Mouse (Mus musculus): Measurements from ENCODE around the gene Myzap. TPM values are rescaled to one million over a fixed set of nuclear protein-coding genes. Genes with fewer than 3 reads are reported as not detected.

The Myzap gene
- polyA plus RNA-seq, 1 experiment from 2014 or later, result 2.7 TPM

DNA sequence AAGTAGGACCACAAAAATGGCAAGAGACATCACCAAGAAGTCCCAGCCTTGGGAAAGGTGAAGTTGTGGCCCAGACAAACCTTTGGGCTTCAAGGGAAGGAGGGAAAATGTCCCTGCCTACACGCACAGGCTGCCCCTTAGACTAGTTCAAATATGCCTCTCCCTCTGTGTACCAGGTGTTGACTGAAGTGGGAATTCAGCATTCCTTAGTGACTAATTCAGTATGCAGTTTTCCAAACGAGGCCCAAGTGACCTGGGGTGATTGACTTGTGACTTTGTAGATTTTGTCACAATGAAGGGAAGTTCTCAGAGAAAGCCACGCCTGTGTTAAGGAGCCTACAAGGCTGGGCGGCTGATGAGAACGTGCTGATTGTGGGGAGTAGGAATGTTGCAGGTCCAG is 49.9 kb downstream of the Myzap start:
- Histone ChIP-seq H3K4me2 (no peak overlapping the region), H3K4me3 (replicated peaks) (no peak overlapping the region), H3K4me1 (replicated peaks) (no peaks in the 10 kb centered on the region), H3K9me3 (replicated peaks) (no peaks in the 10 kb centered on the region), H3K27me3 (0 out of 2 replicates have a peak, but pooled peaks cover 5% of the 10 kb centered on the region), H3K27ac (replicated peaks) (no peak overlapping the region), H3K36me3 (replicated peaks) (no peaks in the 10 kb centered on the region), H3K9ac (no peak overlapping the region)
- 54% methylated on average over 5 of the region's 5 CpGs for WGBS (ENCODE audit: insufficient replicate concordance)
- ATAC-seq (ENCODE audit: insufficient read depth), result no peak

DNA sequence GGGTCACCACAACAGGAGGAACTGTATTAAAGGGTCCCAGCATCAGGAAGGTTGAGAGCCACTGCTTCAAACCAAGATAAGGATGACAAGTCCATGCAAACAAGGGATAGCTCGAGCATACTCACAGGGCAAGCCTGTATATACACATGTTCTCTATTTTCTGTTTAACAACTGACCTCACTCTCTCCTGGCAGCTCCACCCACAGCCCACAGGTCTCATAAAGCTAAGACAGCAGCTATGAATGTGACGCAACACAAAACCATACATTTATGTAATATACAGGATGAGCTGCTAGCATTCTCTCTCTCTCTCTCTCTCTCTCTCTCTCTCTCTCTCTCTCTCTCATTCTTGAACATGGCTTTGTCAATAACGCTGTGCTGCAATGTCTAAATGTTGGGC is 51.4 kb downstream of the Myzap start:
- no peak overlapping the region for H3K4me2 ChIP-seq
- 49% methylated on average over 3 of the region's 3 CpGs for WGBS (ENCODE audit: insufficient replicate concordance)
- H3K4me3 ChIP-seq (replicated peaks), result no peak overlapping the region
- no peaks in the 10 kb centered on the region for H3K9me3 ChIP-seq (replicated peaks)
- H3K4me1 ChIP-seq (replicated peaks), result no peaks in the 10 kb centered on the region
- H3K36me3 ChIP-seq (replicated peaks), result no peaks in the 10 kb centered on the region
- H3K27me3 ChIP-seq, result 0 out of 2 replicates have a peak, but pooled peaks cover 5% of the 10 kb centered on the region
- no peak overlapping the region for H3K9ac ChIP-seq
- no peak for ATAC-seq (ENCODE audit: insufficient read depth)
- H3K27ac ChIP-seq (replicated peaks), result no peak overlapping the region

DNA sequence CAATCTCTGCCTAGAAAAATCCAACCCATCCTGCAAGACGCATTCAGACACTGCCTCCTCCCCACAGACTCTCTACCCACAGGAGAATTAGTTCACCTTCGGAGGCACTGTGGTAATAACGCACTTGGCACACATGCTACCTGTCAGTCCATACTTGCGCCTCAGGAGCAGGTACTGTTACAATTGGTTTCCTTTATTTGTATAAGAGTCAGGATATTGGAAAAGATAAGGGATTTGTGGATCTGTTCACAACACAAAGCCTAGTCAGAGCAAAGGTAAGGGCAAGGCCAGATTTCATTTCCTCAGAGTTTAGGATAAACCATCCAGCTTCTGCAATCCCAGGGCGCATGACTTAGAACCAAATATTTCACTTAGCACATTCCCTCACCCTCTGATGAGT is 56.4 kb downstream of the Myzap start:
- Histone ChIP-seq H3K4me3 (replicated peaks) (no peak overlapping the region), H3K4me1 (replicated peaks) (no peaks in the 10 kb centered on the region), H3K36me3 (replicated peaks) (no peaks in the 10 kb centered on the region), H3K27me3 (no peaks in the 10 kb centered on the region), H3K27ac (replicated peaks) (no peak overlapping the region), H3K9me3 (replicated peaks) (no peaks in the 10 kb centered on the region), H3K9ac (no peak overlapping the region), H3K4me2 (no peak overlapping the region)
- WGBS (ENCODE audit: insufficient replicate concordance), result 61% methylated on average over 5 of the region's 5 CpGs
- no peak for ATAC-seq (ENCODE audit: insufficient read depth)

DNA sequence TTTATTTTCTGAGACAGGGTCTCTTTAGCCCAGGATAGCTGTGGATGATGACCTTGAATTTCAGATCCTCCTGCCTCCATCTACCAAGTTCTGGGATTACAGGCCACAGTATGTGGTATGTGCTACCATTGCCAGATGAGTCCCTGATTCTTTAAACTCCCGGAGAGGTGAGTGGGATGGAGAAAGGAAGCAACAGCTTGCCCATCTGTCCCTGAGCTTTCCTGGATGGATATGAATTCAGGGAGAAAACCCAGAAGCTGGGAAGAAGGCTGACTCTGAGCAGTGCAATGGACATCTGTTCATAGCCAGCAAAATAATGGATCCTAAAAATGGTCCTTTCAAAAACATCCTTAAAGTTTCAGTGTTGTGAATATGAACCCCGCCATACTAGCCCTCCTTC is 57.1 kb downstream of the Myzap start:
- ATAC-seq (ENCODE audit: insufficient read depth), result no peak
- Histone ChIP-seq H3K4me3 (replicated peaks) (no peak overlapping the region), H3K27me3 (no peaks in the 10 kb centered on the region), H3K4me2 (no peak overlapping the region), H3K4me1 (replicated peaks) (no peaks in the 10 kb centered on the region), H3K9me3 (replicated peaks) (no peaks in the 10 kb centered on the region), H3K9ac (no peak overlapping the region), H3K36me3 (replicated peaks) (no peaks in the 10 kb centered on the region), H3K27ac (replicated peaks) (no peak overlapping the region)
- WGBS (ENCODE audit: insufficient replicate concordance), result 77% methylated on average over 2 of the region's 2 CpGs

DNA sequence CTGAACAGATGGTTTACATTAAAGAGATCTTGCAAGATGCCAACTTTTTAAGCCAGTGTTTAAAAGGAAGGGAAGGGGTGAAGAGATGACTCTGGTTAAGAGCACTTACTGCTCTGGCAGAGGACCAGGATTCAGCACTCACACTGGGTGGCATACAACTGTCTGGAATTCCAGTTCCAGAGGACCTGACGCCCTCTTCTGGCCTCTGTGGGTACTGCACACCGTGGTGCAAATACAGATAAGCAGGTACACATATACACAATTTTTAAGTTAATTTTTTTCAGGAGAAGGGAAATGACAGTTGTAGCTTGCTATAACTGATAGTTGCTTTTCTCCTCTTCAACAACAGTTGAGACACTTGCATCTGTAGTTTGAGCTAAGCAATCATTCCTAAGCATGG is 62.2 kb downstream of the Myzap start:
- no peaks in the 10 kb centered on the region for H3K9me3 ChIP-seq (replicated peaks)
- no peak overlapping the region for H3K4me3 ChIP-seq (replicated peaks)
- no peak for ATAC-seq (ENCODE audit: insufficient read depth)
- WGBS (ENCODE audit: insufficient replicate concordance), result 46% methylated on average over 2 of the region's 2 CpGs
- no peak overlapping the region for H3K9ac ChIP-seq
- H3K27ac ChIP-seq (replicated peaks), result no peak overlapping the region
- no peaks in the 10 kb centered on the region for H3K4me1 ChIP-seq (replicated peaks)
- H3K36me3 ChIP-seq (replicated peaks), result no peaks in the 10 kb centered on the region
- H3K4me2 ChIP-seq, result no peak overlapping the region
- 0 out of 2 replicates have a peak, but pooled peaks cover 4% of the 10 kb centered on the region for H3K27me3 ChIP-seq

DNA sequence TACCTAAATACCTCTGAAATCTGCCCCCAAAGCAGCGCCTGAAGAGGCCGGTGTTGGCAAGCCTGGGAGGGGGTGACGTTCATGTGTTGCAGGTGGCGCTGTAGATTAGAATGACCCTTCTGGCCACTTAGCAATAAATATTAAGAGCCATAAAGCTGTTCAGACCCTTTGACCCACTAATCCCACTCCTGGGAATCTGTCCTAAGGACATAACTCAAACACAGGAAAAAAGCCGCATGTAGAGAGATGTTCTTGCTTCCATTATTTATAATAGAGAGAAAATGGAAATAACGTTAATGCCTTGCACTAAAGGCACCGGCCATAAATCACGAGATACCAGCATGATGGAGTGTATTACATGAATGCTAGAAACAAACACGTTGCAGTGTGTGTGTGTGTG is 64.7 kb downstream of the Myzap start:
- Histone ChIP-seq H3K4me2 (no peak overlapping the region), H3K4me3 (replicated peaks) (no peak overlapping the region), H3K36me3 (replicated peaks) (no peaks in the 10 kb centered on the region), H3K4me1 (replicated peaks) (no peaks in the 10 kb centered on the region), H3K27me3 (0 out of 2 replicates have a peak, but pooled peaks cover 4% of the 10 kb centered on the region), H3K27ac (replicated peaks) (no peak overlapping the region), H3K9ac (no peak overlapping the region), H3K9me3 (replicated peaks) (no peaks in the 10 kb centered on the region)
- no peak for ATAC-seq (ENCODE audit: insufficient read depth)
- WGBS (ENCODE audit: insufficient replicate concordance), result 65% methylated on average over 9 of the region's 9 CpGs

DNA sequence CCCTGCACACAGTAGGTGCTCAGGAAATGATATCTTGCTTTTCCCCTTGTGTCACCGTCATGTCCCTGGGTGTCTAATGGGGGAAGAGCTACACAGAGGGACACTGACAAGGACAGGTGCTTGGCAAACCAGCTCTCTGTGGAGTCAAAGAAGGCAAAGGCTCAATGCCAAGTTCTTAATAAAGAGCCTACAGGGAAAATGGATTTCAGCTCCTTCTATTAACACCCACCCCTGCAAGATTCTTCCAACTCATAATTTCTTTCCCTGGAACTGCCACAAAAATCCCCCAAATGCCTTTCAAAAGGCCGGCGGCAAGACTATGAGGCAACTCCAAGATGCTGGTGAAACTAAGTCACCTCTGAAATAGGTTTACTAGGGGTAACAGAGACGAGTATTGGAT is 68.3 kb downstream of the Myzap start:
- Histone ChIP-seq H3K9me3 (replicated peaks) (no peaks in the 10 kb centered on the region), H3K4me3 (replicated peaks) (no peak overlapping the region), H3K36me3 (replicated peaks) (no peaks in the 10 kb centered on the region), H3K4me2 (no peak overlapping the region), H3K4me1 (replicated peaks) (no peaks in the 10 kb centered on the region), H3K9ac (no peak overlapping the region), H3K27ac (replicated peaks) (no peak overlapping the region), H3K27me3 (0 out of 2 replicates have a peak, but pooled peaks cover 4% of the 10 kb centered on the region)
- 60% methylated on average over 4 of the region's 4 CpGs for WGBS (ENCODE audit: insufficient replicate concordance)
- no peak for ATAC-seq (ENCODE audit: insufficient read depth)

DNA sequence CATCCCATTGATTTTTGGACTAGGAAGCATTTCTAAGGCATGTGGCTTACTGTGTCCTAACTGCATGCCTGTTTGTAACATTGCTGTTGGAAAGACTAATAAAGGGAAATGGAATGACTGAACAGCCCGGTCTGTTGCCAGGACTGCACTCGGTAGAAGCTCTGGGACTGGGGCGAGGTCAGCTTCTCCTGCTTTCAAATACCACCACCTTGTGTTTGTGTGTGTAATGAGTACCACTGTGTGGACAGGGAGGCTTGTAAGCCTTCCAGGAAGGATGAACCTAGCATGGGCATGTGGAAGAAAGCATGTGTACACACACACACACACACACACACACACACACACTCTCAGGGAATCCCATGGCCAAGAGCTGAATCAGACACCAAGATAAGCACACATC is 72.3 kb downstream of the Myzap start:
- Histone ChIP-seq H3K36me3 (replicated peaks) (no peaks in the 10 kb centered on the region), H3K27me3 (no peaks in the 10 kb centered on the region), H3K4me1 (replicated peaks) (no peaks in the 10 kb centered on the region), H3K9me3 (replicated peaks) (no peaks in the 10 kb centered on the region), H3K9ac (no peak overlapping the region), H3K27ac (replicated peaks) (no peak overlapping the region), H3K4me2 (no peak overlapping the region), H3K4me3 (replicated peaks) (no peak overlapping the region)
- 58% methylated on average over 3 of the region's 3 CpGs for WGBS (ENCODE audit: insufficient replicate concordance)
- ATAC-seq (ENCODE audit: insufficient read depth), result no peak

DNA sequence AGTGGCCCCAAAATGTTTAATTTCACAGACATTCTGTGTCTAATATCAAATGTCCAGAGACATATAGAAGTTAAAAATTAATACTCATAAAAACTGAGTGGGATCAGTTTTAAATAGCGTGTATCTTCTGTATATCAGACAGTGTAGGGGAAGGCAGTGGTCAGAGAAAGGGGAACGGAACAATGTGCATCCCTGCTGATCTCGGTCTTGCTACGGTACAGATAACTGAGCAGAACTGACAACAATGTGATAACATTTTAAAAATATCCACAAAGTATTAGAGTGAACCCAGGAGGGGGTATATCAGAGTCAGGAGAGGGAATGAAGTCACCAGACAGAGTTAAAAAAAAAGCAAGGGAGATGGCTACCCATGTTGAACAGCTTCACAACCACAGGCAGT is 74.7 kb downstream of the Myzap start:
- Histone ChIP-seq H3K9ac (no peak overlapping the region), H3K4me3 (replicated peaks) (no peak overlapping the region), H3K9me3 (replicated peaks) (no peaks in the 10 kb centered on the region), H3K36me3 (replicated peaks) (no peaks in the 10 kb centered on the region), H3K4me2 (no peak overlapping the region), H3K27me3 (no peaks in the 10 kb centered on the region), H3K27ac (replicated peaks) (no peak overlapping the region), H3K4me1 (replicated peaks) (no peaks in the 10 kb centered on the region)
- no peak for ATAC-seq (ENCODE audit: insufficient read depth)
- 19% methylated on average over 4 of the region's 4 CpGs for WGBS (ENCODE audit: insufficient replicate concordance)

DNA sequence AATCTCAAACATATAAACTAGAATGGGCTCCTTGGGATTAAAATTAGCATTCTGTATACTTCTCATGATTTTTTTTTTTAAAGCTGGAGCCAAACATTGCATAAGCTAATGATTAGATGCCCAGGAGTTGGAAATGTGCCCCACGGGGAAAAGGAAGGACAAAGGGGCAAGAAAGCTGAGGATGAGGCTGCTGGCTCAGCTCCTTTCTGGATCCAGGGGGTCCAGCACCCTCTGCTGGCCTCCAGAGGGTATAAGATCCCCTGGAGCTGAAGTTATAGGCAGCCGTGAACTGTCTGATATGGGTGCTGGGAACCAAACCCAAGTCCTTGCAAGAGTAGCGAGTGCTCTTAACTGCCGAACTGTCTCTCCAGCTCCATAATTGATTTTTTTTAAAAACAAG is 76.3 kb downstream of the Myzap start:
- no peak overlapping the region for H3K9ac ChIP-seq
- no peak for ATAC-seq (ENCODE audit: insufficient read depth)
- no peak overlapping the region for H3K27ac ChIP-seq (replicated peaks)
- no peaks in the 10 kb centered on the region for H3K36me3 ChIP-seq (replicated peaks)
- no peaks in the 10 kb centered on the region for H3K27me3 ChIP-seq
- 71% methylated on average over 4 of the region's 4 CpGs for WGBS (ENCODE audit: insufficient replicate concordance)
- H3K4me2 ChIP-seq, result no peak overlapping the region
- H3K9me3 ChIP-seq (replicated peaks), result no peaks in the 10 kb centered on the region
- no peaks in the 10 kb centered on the region for H3K4me1 ChIP-seq (replicated peaks)
- no peak overlapping the region for H3K4me3 ChIP-seq (replicated peaks)

DNA sequence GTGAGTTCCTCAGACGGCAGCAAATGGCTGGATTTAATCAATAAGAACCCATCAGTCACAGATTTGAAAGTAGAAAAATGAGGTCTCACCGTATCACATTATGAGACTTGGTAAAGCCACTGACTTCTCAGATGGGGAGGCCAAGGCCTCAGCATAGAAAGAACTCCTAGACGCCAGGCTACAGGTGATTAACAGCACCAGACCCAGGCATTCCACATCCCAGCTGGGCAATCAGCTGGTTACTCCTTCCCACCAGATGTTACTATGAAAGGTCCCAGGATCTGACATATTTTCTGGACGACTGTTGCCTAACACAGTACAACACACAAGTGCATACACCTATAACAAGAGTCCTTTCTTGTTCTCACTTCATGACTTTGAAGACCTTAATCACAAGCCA is 78.6 kb downstream of the Myzap start:
- 56% methylated on average over 4 of the region's 4 CpGs for WGBS (ENCODE audit: insufficient replicate concordance)
- Histone ChIP-seq H3K9me3 (replicated peaks) (no peaks in the 10 kb centered on the region), H3K4me2 (no peak overlapping the region), H3K36me3 (replicated peaks) (no peaks in the 10 kb centered on the region), H3K27me3 (no peaks in the 10 kb centered on the region), H3K4me3 (replicated peaks) (no peak overlapping the region), H3K27ac (replicated peaks) (no peak overlapping the region), H3K4me1 (replicated peaks) (no peaks in the 10 kb centered on the region), H3K9ac (no peak overlapping the region)
- ATAC-seq (ENCODE audit: insufficient read depth), result no peak

DNA sequence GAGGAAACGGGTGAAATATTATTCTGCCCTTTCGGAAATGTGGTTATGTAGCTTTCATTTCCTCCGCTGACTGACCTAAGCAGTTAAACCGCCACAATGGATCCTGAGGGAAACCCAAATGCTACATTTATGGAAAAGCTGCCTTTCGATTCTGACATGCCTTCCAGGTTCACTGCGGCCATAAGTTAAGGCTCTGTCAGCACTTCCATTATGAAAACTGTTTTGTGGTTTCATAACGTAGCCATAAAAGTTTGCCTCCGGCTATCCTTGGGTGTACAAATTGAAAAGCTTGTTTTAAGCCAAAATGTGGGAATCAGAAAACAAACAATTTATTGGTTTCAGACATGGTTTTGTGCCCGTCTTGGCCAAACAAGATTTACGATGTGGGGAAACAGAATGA is 79.3 kb downstream of the Myzap start:
- H3K9ac ChIP-seq, result no peak overlapping the region
- H3K4me1 ChIP-seq (replicated peaks), result no peaks in the 10 kb centered on the region
- no peaks in the 10 kb centered on the region for H3K27me3 ChIP-seq
- no peak overlapping the region for H3K4me3 ChIP-seq (replicated peaks)
- H3K27ac ChIP-seq (replicated peaks), result no peak overlapping the region
- no peak for ATAC-seq (ENCODE audit: insufficient read depth)
- no peaks in the 10 kb centered on the region for H3K36me3 ChIP-seq (replicated peaks)
- H3K4me2 ChIP-seq, result no peak overlapping the region
- 45% methylated on average over 10 of the region's 10 CpGs for WGBS (ENCODE audit: insufficient replicate concordance)
- no peaks in the 10 kb centered on the region for H3K9me3 ChIP-seq (replicated peaks)
